Mouse (Mus musculus) thymus, postnatal 36 days (tissue): ENCODE data around the gene Gm9602.
"Not testable (repeated sequence)": the region's sequence is repeated elsewhere in the genome, so short reads cannot be mapped to it uniquely, and the experiment has no call there.

Experiments
- DNase-seq, 2 experiments: peaks; one replicate each; pipeline ENCODE4 v3.0.0; 2022; ENCODE audit warnings: mixed read lengths in 2 of 2

The Gm9602 gene

GRCm38 (mm10) chr14:4776037-4776436 lies at the start of gene Gm9602:
Gene Gm9602, plus strand, starts transcription at chr14:4776337.
- not testable (repeated sequence) for DNase-seq

GRCm38 (mm10) chr14:4806421-4806820 lies 30.3 kb downstream of the Gm9602 start:
- DNase-seq, result peak in 1 of 2 experiments; percentile 5

GRCm38 (mm10) chr14:4821950-4822349 lies 45.8 kb downstream of the Gm9602 start:
- not testable (repeated sequence) for DNase-seq
